Mouse (Mus musculus) ES-Bruce4 (cell line): ENCODE results near the gene Myof. TPM values are rescaled to one million over a fixed set of nuclear protein-coding genes. Genes with fewer than 3 reads are reported as not detected.
A peak's percentile ranks its signal among the peaks of the same experiment; 100 is the strongest.

ENCODE experiments used
- H3K27ac ChIP-seq: 2 replicates; pipeline ENCODE4 v1.5.1; 2012; ENCODE audit warnings: low read length, inconsistent platforms; ENCODE audit not compliant: insufficient read depth
- H3K27me3 ChIP-seq: 2 replicates; pipeline ENCODE4 v1.6.1; 2012; ENCODE audit warnings: mild to moderate bottlenecking, low read length, inconsistent platforms; ENCODE audit not compliant: control insufficient read depth, poor library complexity, insufficient read depth, severe bottlenecking
- H3K36me3 ChIP-seq: 2 replicates; pipeline ENCODE4 v1.6.1; 2012; ENCODE audit warnings: inconsistent platforms, mild to moderate bottlenecking, low read length, moderate library complexity; ENCODE audit not compliant: control insufficient read depth, poor library complexity, insufficient read depth, severe bottlenecking
- H3K4me1 ChIP-seq: one replicate; pipeline ENCODE4 v1.8.1; 2011; ENCODE audit warnings: low read length; ENCODE audit not compliant: control insufficient read depth, insufficient read depth
- H3K4me3 ChIP-seq: 2 replicates; pipeline ENCODE4 v1.5.1; 2011; ENCODE audit warnings: low read depth, mild to moderate bottlenecking, low read length
- H3K9ac ChIP-seq: 2 replicates; pipeline ENCODE4 v1.6.1; 2012; ENCODE audit warnings: low read depth, mild to moderate bottlenecking, inconsistent platforms; ENCODE audit not compliant: poor library complexity, severe bottlenecking
- H3K9me3 ChIP-seq: replicated peaks from 2 replicates; pipeline ENCODE4 v1.6.1; 2012; ENCODE audit warnings: mild to moderate bottlenecking, low read length, inconsistent platforms; ENCODE audit not compliant: control insufficient read depth, poor library complexity, insufficient read depth, severe bottlenecking
- CTCF ChIP-seq: IDR thresholded peaks from one replicate; pipeline ENCODE4 v1.8.1; 2011; ENCODE audit warnings: low read depth, low read length
- EP300 ChIP-seq: IDR thresholded peaks from 2 replicates; pipeline ENCODE4 v1.6.1; 2011; ENCODE audit warnings: low read depth, low read length; ENCODE audit not compliant: insufficient read depth
- POLR2A ChIP-seq: IDR thresholded peaks from one replicate; pipeline ENCODE4 v1.8.1; 2011; ENCODE audit warnings: low read length; ENCODE audit not compliant: insufficient read depth
- polyA plus RNA-seq: library from polyadenylated mRNA; stranded (reverse); fragments of >200 nt; gene quantifications from 2 replicates; pipeline ENCODE4 v1.2.4, GENCODE M21; 2011; ENCODE audit warnings: low read depth; ENCODE audit not compliant: missing spikeins, insufficient read depth, insufficient read length

The Myof gene
- 23.1 and 25.2 TPM in 2 replicates for polyA plus RNA-seq

- no peak for TF ChIP-seq CTCF
- TF ChIP-seq EP300: no peak
- no peak for TF ChIP-seq POLR2A
- Histone ChIP-seq H3K36me3 (no peaks in the 10 kb centered on the region), H3K9me3 (no peaks in the 10 kb centered on the region; the same call in 1 of the 2 replicates), H3K4me3 (peak within 1 kb of the TSS; percentile 64), H3K27ac (no peak within 1 kb of the TSS), H3K4me1 (no peaks in the 10 kb centered on the region), H3K27me3 (no peaks in the 10 kb centered on the region), H3K9ac (peak within 1 kb of the TSS; percentile 37)
These were observed at the start of gene Myof for GRCm38 (mm10) chr19:38043281-38043981. TSS of gene Myof (minus strand) at chr19:38043577.

DNA sequence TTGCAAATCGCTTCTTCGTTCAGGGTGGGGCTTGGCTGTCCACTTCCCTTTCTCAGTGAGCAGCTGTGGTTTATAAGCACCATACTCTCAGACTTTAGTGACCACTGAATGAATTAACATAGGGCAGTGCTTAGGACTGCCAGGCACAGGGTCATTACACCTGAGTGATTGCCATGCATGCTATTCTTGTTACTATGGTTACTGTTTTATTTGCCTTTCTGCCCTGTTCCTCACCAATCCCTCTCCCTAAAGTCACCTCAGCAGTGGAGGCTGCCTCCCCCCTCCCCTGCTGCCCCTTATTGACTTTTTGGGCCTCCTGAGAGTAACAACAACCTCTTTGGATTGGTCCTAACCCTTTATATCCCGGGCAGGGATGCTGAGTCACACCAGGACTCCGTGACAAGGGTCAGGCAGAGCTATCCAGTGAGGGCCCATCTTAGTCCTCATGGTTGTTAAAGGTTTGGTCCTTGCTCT is 48.2 kb upstream of the Myof start:
- Histone ChIP-seq H3K27ac (no peak overlapping the region), H3K4me1 (peaks cover 3% of the 10 kb centered on the region), H3K9ac (no peak overlapping the region), H3K27me3 (no peaks in the 10 kb centered on the region), H3K36me3 (no peaks in the 10 kb centered on the region), H3K4me3 (no peak overlapping the region), H3K9me3 (no peaks in the 10 kb centered on the region)
- TF ChIP-seq EP300: no peak
- TF ChIP-seq POLR2A: no peak
- TF ChIP-seq CTCF: no peak

DNA sequence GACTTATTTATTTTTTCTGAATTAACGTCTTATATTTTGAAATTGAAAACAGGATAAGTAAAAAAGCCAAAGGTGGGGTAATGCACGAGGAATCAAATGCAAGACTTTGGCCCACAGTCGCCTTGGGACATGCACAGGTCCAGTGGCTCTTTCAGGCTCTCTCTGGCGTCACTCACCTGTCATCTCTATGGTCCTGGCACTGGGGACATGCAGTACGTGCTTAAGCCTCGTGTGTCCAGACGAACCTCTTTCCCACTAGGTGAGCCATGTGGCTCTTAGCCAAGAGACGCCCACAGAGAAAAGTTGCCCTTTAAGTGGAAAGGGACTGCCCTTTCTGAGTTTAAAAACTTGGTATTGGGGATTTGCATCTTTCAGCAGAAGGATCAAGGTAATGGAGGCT is 46.0 kb upstream of the Myof start:
- no peak overlapping the region for H3K4me3 ChIP-seq
- H3K9ac ChIP-seq: no peak overlapping the region
- no peaks in the 10 kb centered on the region for H3K36me3 ChIP-seq
- no peak overlapping the region for H3K27ac ChIP-seq
- H3K27me3 ChIP-seq: no peaks in the 10 kb centered on the region
- no peak for TF ChIP-seq EP300
- no peak for TF ChIP-seq CTCF
- no peak for TF ChIP-seq POLR2A
- no peaks in the 10 kb centered on the region for H3K4me1 ChIP-seq
- no peaks in the 10 kb centered on the region for H3K9me3 ChIP-seq

GRCm38 (mm10) chr19:38086948-38087551 is 43.7 kb upstream of the Myof start:
- no peaks in the 10 kb centered on the region for H3K4me1 ChIP-seq
- H3K36me3 ChIP-seq: no peaks in the 10 kb centered on the region
- TF ChIP-seq EP300 (no peak), CTCF (peak; percentile 27)
- H3K27me3 ChIP-seq: no peaks in the 10 kb centered on the region
- no peak overlapping the region for H3K27ac ChIP-seq
- H3K4me3 ChIP-seq: no peak overlapping the region
- no peak overlapping the region for H3K9ac ChIP-seq
- no peaks in the 10 kb centered on the region for H3K9me3 ChIP-seq

- Histone ChIP-seq H3K36me3 (no peaks in the 10 kb centered on the region), H3K9ac (no peak overlapping the region), H3K27ac (no peak overlapping the region), H3K27me3 (no peaks in the 10 kb centered on the region), H3K9me3 (no peaks in the 10 kb centered on the region), H3K4me1 (no peaks in the 10 kb centered on the region), H3K4me3 (no peak overlapping the region)
- TF ChIP-seq POLR2A (no peak), EP300 (no peak), CTCF (no peak)
These were observed 42.5 kb upstream of the Myof start for GRCm38 (mm10) chr19:38085841-38086240.

DNA sequence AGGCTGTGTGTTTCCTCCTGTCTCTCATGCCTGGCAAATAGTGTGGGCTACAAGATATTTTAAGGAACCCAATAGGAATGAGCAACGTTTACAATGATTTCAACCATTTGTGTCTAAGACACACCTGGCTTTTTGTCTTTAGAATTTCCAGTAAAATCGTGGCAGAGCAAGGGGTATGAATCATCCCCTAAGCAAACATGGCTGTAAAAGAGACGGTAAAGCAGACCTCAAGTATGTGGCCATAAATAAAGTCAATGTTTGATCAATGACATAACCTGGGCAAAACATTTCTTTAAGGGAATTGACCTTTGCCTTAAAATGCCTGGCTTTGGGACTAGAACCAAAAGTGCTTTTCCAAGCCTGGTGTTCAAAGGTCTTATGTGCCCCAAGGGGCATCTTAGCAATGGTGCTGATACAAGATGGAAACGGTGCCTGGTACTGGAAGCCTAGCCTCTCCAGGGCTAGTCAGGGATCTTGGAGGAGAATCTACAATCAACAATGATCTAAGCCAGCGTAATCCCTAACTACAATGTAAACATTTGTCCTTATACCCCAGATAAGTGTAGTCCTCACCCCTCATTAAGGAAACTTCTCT is 39.7 kb upstream of the Myof start:
- TF ChIP-seq POLR2A (no peak), EP300 (no peak), CTCF (no peak)
- Histone ChIP-seq H3K9me3 (no peaks in the 10 kb centered on the region), H3K4me1 (no peaks in the 10 kb centered on the region), H3K4me3 (no peak overlapping the region), H3K36me3 (no peaks in the 10 kb centered on the region), H3K9ac (no peak overlapping the region), H3K27me3 (no peaks in the 10 kb centered on the region), H3K27ac (no peak overlapping the region)
